Mouse (Mus musculus): ENCODE data around the gene Gcnt2. TPM values are rescaled to one million over a fixed set of nuclear protein-coding genes. Genes with fewer than 3 reads are reported as not detected.
"Not testable (repeated sequence)": the region's sequence is repeated elsewhere in the genome, so short reads cannot be mapped to it uniquely, and the experiment has no call there.

Gene Gcnt2
- polyA plus RNA-seq, 2 experiments from 2014 or later = 0.20 to 0.39 TPM

DNA sequence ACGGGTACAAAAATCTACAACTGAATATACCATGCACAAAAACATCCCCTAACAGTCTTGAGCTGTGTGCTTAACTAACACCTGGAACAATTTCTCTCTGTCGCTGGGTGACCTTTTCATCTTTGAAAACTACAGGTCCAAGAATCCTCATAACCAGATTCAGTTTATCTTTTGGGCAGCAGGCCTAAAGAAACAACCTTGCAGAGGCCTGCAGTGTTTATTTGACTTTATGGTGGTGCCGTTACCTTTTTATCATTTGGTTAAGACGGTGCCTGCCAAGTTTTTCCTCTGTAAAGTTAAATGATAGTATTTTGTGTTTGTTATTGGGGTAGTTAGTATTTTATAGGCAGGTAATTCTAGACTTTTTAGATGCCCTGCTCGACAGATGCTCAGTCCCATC, 15.9 kb downstream of the Gcnt2 start:
- no peak for ATAC-seq

DNA sequence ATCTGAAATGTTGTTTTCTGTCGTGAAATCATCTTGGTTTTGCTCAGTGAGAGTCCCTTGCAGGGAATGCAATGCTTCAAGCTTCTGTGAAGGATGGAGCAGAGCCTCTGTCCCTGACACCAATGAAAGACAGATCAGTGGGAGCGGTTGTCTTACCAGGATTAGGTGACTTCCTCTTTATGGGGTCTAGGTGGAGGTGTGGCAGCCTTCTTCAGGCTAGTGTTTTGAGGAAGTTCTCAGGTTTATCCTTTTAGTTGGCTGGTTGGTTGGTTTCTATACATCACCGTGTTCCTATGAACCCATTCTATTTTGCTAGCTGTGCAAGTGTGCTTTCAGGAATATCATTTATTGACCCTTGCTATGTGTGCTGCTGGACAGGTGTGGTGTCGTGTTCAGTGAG, 18.0 kb downstream of the Gcnt2 start:
- no peak for ATAC-seq

DNA sequence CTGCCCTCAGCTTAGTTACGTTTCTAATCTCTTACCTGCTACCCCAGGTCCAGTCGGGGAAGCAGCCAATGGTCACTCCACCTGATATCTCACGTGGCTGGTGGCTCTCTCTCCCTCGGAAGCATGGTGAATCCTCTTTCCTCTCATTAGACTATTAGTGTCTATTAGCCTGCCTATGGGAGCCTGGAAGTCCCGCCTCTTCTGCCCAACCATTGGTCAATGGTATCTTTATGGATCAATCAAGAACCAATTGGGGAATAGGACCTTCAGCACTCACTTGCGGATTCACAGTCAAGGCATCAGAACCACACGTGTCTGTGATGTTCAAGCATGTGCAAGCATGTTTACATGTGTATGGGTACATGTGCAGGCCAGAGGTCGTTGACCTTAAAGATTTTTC, 21.0 kb downstream of the Gcnt2 start:
- no peak for ATAC-seq

DNA sequence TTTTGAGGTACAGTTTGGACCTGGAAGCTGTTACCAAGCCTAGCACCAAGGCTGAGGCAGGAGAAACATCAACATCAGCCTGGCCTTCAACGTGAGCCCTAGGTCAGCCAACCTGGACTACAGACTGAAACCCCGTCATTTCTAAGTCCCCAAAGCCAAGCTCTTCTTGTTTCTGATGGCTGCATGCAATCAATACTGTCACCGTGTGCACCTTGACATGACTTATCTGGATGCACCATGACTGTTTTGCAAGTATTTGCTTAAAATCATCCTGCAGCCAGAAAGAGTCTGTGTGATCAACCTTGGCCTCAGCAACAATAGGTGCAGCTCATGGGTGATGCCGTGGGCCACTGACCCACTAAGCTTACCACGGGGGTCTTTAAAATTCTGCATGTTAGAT, 23.1 kb downstream of the Gcnt2 start:
- no peak for ATAC-seq

DNA sequence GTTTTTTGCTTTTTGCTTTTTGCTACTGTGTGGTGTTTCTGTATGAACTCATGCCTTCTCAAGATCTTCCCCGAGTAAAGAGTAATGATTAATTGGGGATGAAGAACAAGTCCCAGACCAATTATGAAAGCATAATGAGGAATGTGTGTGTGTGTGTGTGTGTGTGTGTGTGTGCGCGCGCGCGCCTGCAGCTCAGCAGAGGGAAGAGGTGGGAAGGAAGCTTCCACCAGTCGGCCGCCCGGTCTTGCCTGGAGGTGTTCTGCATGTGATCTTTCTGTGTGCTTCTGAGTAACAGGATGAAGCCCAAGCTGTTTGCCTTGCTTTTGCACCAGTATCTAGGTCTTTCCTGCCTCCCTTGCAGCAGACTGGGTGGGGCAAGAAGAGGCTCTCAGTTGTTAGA, 24.3 kb downstream of the Gcnt2 start:
- no peak for ATAC-seq

DNA sequence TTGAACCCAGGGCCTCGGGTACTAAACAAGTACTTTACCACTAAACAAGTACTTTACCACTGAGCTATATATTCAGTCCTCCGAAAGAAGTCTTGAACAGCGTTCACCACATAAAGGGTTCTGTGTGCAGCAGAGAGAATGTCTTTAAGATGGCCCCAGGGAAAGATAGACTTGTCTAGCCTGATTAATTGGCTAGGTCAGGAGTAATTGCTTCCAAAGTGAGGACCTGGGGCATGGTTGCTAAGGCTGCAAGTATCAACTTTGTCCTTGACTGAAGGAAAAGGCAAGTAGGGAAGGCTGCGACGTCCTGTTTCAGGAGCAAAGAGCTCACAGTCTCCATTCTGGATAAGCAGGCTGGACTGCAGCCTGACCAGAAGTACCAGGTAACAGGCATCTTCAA, 25.3 kb downstream of the Gcnt2 start:
- no peak for ATAC-seq

DNA sequence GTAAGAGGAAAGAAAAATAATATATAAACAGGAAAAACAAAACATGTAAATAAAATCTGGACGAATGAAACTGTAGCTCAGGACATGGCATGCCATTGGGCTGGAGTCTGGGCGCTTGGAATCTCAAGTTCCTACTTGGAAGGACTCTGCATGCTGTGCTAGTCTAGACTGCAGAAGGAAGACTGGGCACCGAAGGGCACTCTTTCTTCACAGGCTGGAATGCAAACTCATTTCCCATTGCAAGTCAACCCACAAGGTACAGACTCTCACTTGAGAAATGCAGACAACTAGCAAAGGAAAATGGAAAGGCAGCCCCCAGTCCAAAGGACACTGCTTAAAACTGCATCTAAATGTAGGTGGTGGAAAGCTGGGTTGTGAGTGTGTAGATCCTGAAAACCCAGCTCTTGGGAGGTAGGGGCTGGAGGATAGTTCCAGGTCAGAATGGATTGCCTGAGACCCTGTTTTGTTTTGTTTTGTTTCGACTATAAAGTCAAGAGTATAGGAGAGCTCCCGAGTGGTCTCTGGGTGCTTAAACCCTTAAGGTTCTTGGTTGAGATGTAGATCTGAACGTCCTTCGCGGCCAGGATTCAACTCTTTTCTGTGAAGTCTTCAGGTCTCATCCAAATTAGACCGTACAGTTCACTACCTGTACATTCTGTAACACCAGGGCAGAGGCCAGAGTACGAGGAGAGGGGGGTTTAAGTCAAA, 26.5 kb downstream of the Gcnt2 start:
- ATAC-seq = no peak

DNA sequence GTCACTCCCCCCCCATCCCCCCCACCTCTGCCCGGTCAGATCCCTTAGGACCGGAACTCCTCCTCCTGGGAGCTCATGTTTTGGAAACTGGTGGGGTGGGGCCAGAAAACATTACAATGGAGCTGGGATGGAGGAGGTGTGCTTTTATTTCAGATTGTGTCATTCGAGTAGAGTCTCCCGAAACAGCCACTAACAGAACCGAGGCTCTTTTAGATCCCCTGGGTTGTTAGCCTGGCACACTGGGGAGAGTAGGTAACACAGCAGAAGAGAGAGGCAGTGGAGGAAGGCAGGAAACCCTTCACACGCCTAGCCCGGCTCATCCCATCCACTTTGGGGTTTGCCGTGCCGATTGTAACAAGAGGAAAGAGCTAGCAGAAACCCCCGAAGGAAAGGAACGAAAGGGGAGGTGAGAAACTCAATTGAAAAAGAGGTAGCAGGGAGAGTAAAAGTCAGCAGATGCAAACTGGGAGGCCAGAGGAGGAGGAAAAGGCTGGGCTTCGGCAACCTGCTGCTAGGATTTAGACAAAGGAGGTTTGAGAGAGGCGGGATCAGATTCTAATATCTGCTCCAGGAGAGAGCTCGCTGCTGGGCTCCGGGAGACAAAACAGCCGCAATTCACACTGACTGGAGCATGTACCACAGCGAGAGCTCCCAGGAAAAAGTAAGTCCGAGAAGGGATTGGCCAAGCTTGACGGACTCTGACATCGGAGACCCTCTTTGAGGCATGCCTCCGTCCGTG, 27.3 kb downstream of the Gcnt2 start:
- no peak for ATAC-seq

DNA sequence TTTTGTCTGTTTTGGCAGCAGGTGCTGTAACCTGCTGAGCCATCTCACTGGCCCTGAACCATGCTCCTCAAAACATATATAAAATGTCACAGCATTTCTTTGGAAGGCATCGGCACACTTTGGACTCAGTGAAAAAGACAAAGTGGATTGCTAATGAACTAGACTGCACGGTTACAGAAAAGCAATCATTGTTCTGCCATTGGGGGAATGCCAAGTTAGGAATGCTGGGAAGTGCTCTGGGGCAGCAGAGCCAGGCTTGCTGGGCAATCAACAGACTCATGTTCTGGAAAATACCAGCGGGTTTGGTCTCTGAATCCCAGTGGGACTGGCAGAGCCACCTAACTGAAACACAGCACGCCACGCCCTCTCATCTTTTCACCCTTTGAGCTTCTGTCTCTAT, 31.0 kb downstream of the Gcnt2 start:
- ATAC-seq = no peak

DNA sequence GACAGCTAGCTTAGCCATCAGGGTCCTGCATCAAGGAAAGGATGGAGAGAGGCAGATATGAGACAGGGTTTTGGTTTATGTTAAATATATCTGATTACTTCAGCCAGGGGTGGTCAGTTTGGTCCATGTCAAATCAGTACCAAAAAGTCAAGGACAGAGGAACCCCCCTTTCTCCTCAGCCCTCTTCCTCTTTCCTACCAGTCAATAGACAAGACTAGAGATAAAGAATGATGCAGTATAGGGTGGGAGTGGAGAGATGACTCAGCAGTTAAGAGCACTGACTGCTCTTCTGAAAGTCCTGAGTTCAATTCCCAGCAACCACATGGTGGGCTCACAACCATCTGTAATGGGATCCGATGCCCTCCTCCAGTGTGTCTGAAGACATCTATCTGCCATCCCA, 31.8 kb downstream of the Gcnt2 start:
- ATAC-seq = not testable (repeated sequence)

DNA sequence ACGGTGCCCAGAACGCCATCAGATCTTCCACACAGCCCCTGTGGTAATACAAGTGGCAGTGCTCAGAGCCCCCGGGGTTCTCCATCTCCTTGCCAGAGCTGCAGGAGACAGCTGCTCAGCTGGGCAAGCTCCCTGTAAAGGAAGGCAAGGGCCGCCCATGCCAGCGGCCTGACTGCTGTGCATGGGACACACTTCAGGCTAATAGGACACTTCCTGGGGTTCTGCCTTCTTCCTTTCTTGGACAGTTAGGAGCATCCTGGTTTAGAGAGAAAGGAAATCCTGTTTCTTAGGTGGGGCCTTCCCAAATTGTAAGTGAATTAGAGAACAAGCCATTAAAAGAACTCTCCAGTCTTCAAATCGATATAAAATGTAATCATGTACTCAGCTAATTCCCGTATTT, 32.5 kb downstream of the Gcnt2 start:
- no peak for ATAC-seq

DNA sequence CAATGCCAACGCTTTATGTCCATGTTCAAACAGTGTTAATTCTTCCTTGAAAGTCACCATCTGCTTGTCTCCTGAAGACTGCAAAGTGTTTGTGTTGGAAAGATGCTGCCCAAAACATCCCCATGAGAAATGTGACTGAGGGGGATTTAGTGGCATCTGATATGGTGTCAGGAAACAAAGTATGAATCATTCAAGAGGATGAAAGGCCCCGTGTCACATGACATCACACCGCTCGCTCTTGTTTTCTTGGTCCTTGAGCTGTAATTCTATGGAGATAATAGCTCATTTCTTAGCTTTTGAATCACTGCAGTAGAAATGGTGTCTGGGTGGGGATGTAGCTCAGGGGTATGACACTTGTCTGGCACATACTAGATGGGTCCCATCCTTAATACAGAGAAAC, 33.0 kb downstream of the Gcnt2 start:
- ATAC-seq = no peak

DNA sequence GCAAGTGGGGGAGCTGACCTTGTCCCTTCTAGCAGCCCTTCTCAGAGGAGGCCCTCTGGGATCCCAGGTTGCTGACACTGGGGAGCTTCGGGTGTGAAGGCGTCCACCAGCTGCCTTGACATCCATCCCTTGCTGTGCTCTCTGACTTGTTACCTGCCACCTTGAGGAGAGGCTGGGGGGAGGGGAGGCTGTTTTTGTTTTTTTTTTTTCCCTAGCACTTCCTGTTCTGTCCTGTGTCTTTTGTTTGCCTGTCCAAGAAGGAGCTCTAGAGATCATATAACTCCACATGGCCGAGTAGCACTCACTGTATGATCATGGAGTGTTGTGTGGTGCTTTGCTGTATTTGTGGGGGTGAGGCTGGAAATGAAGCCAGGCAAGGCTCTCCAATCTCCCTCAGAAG, 34.0 kb downstream of the Gcnt2 start:
- ATAC-seq = no peak

DNA sequence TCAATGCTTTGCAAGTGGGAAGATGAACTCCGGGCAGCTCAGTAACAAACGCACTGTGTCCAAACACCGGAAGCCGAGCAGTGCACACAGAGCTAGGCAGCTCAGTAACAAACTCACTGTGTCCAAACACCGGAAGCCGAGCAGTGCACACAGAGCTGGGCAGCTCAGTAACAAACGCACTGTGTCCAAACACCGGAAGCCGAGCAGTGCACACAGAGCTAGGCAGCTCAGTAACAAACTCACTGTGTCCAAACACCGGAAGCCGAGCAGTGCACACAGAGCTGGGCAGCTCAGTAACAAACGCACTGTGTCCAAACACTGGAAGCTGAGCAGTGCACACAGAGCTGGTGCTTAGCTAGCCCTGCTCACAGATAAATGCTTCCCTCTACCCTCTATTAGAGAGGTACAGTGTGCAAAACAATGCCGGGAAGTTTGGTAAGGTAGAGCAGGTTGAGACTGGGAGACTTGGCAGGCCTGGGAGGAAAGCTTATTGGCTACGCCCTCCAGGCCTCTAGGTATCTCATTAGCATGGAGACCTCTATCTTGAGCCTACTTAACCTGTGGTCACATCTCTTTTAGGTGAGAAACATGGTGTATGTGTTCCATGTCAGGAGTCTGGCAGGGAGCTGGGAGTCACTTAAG, 38.6 kb downstream of the Gcnt2 start:
- ATAC-seq = not testable (repeated sequence)

DNA sequence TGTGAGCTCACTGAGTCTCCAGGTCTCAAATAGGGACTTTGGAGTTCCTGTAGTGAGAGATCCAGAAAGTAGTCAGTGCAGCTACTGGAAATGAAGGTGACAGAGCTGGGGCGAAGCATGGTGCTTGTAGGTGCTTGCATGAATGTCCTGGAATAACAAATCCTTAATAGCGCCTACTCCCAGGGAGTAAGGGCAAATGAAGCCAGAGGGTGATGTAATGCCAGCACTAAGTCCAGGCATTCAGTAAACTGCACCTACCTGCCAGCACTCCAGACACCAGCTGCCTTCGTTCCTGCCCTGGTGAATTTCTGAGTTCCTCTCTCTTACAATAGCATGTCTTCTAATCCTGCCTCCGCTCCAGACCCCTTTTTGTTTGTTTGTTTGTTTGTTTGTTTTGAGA, 39.1 kb downstream of the Gcnt2 start:
- ATAC-seq = no peak

DNA sequence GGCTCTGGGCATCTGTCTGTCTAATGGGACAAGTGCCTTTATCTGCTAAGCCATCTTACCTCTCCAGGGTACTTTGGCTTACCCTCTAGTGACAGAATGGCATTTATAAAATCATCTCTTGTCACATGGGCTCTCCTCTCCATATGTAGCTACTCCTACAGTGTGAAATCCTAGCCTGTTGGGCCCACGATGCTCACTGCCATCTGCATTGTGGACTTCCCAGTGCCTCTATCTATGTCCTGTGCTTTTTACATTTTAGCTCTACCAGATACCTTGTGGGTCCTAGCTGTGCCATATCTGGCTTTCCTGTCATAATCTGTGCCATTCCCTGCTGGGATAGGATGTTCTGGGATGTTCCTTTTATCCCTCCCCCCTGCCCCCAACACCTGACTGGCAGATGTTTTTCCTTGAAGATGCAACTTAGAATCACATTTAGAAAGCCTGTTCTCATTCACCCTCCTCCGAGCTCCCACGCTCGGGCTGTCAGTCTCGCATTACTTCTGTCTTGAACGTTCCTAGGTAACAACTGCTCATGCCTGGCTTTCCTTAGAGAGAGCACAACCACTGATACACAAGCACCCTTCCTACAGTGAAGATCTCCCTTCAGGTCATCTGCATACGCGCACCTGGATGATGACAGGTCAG, 39.9 kb downstream of the Gcnt2 start:
- no peak for ATAC-seq

DNA sequence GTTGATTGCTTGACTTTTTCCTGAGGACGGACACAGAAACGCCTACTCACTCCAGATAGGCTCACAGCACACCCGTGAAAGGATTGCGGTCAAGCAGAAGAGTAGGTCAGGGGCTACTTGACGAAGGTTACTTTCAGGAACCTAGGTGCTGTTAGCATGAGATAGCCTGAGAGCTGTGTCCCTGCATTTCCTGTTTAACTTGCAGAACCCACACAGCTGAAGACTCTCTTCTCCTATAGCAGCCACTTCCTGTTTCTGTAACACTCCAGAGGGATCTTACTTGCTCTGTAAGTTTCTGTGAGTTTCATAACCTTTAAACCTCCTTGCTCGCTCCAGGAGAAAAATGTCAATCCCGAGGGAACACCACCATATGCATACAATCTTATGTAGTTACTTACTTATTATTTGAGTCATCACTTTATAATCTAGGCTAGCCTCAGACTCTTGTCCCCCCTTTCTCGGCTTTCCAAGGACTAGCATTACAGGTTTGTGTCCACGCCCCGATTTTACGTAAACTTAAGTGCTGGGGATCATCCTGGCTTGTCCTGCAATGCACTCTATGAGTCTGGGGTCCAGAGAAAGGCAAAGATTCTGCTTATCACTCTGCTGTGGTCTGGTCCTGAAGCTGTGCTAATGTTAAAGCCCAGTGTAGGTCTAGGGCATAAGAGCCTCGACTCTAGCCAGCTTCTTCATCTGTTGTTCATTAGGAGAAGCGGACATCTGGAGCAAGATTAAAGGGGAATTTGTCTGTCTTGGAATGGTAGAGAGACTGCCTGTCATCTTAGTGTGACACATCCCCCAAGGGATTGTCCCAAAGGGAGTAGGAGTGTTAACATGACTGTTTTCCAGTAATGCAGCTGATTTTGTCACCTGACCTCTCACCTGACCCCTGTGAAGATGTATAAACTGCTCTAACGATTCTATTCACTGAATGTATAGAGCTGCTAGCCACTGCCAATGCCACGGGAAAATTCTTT, 40.7 kb downstream of the Gcnt2 start:
- ATAC-seq = no peak

DNA sequence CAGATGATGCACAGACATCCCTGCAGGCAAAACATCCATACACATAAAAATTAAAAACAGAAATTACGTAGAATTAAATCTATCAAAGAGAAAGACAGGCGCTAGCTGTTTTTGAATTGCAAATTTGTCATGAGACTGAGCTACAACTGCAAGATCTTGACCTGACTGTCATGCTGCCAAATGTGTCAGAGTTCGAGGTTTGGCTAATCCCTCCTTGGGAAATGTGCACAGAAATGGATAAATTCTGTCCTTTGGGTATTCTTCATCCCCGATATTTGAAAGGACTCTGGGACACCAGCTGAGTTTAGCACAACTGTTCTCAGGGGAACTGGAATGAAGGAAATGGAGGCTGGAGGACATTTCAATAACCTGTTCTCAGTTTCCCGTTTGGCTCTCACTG, 41.7 kb downstream of the Gcnt2 start:
- ATAC-seq = no peak

DNA sequence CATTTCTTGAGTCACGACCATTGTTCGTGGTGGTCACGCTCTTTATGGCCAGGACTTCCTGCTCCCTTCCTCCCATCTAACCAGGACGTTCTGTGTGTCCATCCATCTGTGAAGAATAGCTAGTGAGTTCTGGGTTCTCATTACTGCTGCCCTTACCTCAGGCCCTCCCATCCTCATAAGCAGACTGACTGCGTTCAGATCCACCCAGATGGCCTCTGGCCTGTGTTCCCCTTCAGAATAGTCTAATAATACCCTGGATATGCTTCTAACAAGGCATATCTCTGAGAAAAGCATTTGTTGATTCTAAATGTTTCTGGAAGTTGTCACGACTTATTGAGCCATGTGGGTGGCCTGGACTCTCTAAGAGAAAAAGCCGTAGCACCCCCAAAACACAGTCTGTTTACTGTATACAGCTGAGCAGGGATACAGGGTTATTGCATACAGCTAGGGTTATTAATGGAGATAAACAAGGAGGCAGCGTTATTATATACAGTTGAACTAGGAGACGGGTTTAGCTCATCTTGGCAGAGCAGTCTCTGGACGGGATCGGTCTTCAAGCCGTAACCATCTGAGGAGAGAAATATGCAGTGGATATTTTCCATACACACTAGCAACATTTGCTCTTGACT, 42.4 kb downstream of the Gcnt2 start:
- ATAC-seq = no peak

DNA sequence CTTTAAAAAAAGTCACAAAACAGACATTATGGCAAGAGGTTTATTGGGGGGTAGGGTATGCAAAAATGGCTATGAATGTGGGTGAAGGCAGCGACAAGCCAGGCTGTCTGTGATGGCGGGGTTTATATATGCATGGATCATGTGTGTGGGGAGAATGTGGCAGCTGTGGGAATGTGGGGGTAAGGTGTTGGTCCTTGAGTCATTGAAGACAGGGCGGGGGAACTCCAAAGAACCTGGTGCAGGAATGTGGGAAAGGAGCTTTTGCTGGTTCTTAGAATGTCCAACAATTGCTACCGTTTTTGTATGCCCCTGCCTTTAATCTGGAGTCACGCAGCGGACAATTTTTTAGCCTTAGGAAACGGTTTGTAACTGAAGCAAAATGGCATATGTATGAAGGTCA, 44.5 kb downstream of the Gcnt2 start:
- no peak for ATAC-seq

DNA sequence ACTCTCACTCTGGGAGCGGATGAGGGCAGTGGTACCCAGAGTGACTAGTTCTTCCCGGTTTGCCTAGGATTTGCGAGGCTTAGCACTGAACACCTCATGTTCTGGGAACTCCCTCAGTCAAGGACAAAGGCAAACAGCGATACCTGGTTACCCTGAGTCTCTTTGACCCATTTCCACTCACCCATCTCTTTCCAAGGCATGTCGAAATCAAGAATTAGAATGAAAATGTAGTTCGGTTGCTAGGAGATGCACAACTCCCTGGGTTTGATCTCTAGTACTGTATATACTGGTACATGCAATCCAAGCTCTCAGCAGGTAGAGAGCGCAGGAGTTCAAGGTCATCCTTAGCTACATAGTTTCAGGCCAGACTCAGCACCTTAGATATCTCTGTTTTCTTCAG, 47.0 kb downstream of the Gcnt2 start:
- no peak for ATAC-seq

DNA sequence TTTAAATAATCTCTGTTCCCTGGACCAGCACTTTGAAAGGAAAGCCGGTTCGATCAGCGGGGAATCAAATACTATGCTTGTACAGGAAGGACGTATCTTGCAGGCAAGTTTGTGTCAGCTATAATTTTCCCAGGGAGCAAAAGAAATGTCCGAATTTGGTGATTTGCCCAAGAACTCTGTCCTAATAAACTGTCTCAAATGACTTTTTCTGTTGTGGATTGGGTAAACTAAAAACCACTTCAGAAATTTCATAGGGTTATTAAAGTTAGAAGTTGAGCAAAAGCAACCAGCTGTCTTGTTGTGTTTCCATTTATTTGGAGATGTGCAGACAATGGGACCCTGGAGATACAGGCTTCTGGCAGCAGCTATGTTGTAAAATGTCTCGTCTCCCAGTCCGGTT, 47.7 kb downstream of the Gcnt2 start:
- ATAC-seq = no peak

All from CD4-positive, CD25-positive, alpha-beta regulatory T cell, adult 4 months (primary cell).